Mouse (Mus musculus): ENCODE results near the gene Maff. TPM values are rescaled to one million over a fixed set of nuclear protein-coding genes. Genes with fewer than 3 reads are reported as not detected.

Gene Maff
- polyA plus RNA-seq, 1 experiment, result 2.0 TPM

DNA sequence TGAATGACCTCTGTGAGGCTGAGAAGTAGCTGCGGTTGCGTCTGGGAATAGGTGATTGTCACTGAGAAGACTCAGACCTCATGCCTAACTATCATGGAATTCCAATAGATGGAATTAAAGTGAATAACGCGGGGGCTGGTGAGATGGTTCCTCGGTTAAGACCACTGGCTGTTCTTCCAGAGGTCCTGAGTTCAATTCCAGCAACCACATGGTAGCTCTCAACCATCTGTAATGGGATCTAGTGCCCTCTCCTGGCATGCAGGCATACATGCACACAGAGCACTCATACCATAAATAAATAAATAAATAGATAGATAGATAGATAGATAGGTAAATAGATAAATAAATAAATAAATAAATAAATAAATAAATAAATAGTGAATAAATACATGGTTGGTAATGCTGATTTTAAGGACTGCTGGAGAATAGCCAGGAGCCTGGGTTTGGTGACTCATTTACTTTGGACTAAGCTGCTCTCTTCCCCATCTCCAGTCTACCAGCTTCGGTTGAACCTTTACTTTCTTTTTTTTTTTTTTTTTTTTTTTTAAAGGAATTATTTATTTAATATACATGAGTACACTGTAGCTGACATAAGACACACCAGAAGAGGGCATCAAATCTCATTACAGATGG lies 17.0 kb upstream of the Maff start:
- TF ChIP-seq CTCF (IDR thresholded peaks at IDR 0.05; ENCODE audit: extremely low read depth, insufficient read depth, insufficient read length, insufficient replicate concordance) (no peak), POLR2A (IDR thresholded peaks at IDR 0.05; ENCODE audit: low read depth, low read length) (no peak)
- WGBS, result 94% methylated on average over 6 of the region's 6 CpGs
- Histone ChIP-seq H3K4me1 (ENCODE audit: control insufficient read depth, insufficient read depth, insufficient read length) (peaks cover 7% of the 10 kb centered on the region; the same call in 1 of the 2 replicates), H3K27me3 (ENCODE audit: control insufficient read depth, insufficient read depth, low read length) (no peaks in the 10 kb centered on the region), H3K4me3 (ENCODE audit: extremely low read depth, insufficient read depth, insufficient read length) (no peak overlapping the region), H3K36me3 (ENCODE audit: control insufficient read depth, insufficient read depth, low read length) (no peaks in the 10 kb centered on the region), H3K27ac (ENCODE audit: insufficient read depth, low read length) (no peak overlapping the region)
- DNase-seq (ENCODE audit: low read depth in 1 of 2, low spot score in 2 of 2), result no peak

DNA sequence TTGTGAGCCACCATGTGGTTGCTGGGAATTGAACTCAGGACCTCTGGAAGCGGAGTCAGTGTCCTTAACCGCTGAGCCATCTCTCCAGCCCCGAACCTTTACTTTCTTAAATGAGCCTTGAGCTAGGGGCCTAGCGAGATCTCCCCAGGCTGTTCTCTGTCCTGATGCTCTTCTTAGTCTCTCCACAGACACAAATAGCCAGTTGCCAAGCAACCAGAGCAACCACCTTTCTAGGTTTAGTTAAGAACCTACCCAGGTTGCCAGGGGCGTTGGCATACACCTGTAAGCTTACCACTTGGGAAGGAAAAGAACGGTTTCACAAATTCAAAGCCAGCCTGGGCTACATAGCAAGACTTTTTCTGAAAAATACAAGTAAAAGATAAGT lies 16.4 kb upstream of the Maff start:
- TF ChIP-seq CTCF (IDR thresholded peaks at IDR 0.05; ENCODE audit: extremely low read depth, insufficient read depth, insufficient read length, insufficient replicate concordance) (no peak), POLR2A (IDR thresholded peaks at IDR 0.05; ENCODE audit: low read depth, low read length) (no peak)
- peaks cover 6% of the 10 kb centered on the region; the same call in 1 of the 2 replicates for H3K4me1 ChIP-seq (ENCODE audit: control insufficient read depth, insufficient read depth, insufficient read length)

DNA sequence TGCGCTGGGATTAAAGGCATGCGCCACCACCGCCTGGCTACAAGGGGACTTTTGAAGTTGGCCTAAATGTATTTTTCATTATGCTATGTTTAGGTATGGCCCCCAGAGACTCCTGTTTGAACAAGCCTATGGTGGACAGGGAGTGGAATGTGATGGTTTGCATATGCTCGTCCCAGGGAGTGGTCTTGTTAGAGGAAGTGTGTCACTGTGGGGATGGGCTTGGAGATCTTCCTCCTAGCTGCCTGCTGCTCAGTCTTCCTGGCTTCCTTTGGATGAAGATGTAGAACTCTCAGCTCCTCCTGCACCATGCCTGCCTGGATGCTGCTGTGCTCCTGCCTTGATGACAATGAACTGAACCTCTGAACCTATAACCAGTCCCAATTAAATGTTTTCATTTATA lies 15.9 kb upstream of the Maff start:
- H3K4me1 ChIP-seq (ENCODE audit: control insufficient read depth, insufficient read depth, insufficient read length), result peaks cover 10% of the 10 kb centered on the region; the same call in 1 of the 2 replicates
- H3K36me3 ChIP-seq (ENCODE audit: control insufficient read depth, insufficient read depth, low read length), result no peaks in the 10 kb centered on the region
- TF ChIP-seq POLR2A (IDR thresholded peaks at IDR 0.05; ENCODE audit: low read depth, low read length) (no peak), CTCF (IDR thresholded peaks at IDR 0.05; ENCODE audit: extremely low read depth, insufficient read depth, insufficient read length, insufficient replicate concordance) (no peak)
- H3K27ac ChIP-seq (ENCODE audit: insufficient read depth, low read length), result no peak overlapping the region
- 63% methylated on average over 4 of the region's 4 CpGs for WGBS
- H3K27me3 ChIP-seq (ENCODE audit: control insufficient read depth, insufficient read depth, low read length), result no peaks in the 10 kb centered on the region
- no peak overlapping the region for H3K4me3 ChIP-seq (ENCODE audit: extremely low read depth, insufficient read depth, insufficient read length)
- no peak for DNase-seq (ENCODE audit: low read depth in 1 of 2, low spot score in 2 of 2)

More for the DNA sequence above, 16.4 kb upstream of the Maff start:
- H3K27ac ChIP-seq (ENCODE audit: insufficient read depth, low read length), result no peak overlapping the region
- H3K27me3 ChIP-seq (ENCODE audit: control insufficient read depth, insufficient read depth, low read length), result no peaks in the 10 kb centered on the region
- no peak overlapping the region for H3K4me3 ChIP-seq (ENCODE audit: extremely low read depth, insufficient read depth, insufficient read length)
- 90% methylated on average over 6 of the region's 6 CpGs for WGBS
- H3K36me3 ChIP-seq (ENCODE audit: control insufficient read depth, insufficient read depth, low read length), result no peaks in the 10 kb centered on the region
- no peak for DNase-seq (ENCODE audit: low read depth in 1 of 2, low spot score in 2 of 2)

DNA sequence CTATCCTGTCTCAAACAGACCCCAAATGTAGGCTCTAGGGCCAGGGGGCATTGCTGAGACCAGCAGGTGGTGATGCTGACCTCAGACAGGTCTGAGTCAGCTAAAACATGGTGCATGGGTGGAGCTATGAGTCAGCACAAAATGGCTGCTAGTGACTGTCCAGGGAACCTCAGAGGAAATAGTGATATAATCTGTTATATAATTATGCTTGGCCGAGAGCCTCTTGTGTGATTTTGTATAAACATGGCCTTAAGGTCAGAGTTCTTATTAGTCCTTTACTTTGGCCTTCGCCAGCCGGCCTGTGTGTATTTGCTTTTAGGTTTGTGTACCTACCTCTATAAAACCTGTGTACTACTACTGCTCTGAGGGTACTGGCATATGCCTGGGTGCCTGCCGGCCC lies 13.0 kb upstream of the Maff start:
- TF ChIP-seq POLR2A (IDR thresholded peaks at IDR 0.05; ENCODE audit: low read depth, low read length) (no peak), CTCF (IDR thresholded peaks at IDR 0.05; ENCODE audit: extremely low read depth, insufficient read depth, insufficient read length, insufficient replicate concordance) (no peak)
- no peak for DNase-seq (ENCODE audit: low read depth in 1 of 2, low spot score in 2 of 2)
- Histone ChIP-seq H3K36me3 (ENCODE audit: control insufficient read depth, insufficient read depth, low read length) (no peaks in the 10 kb centered on the region), H3K4me3 (ENCODE audit: extremely low read depth, insufficient read depth, insufficient read length) (no peak overlapping the region), H3K4me1 (ENCODE audit: control insufficient read depth, insufficient read depth, insufficient read length) (peaks cover 4% of the 10 kb centered on the region; the same call in 1 of the 2 replicates), H3K27me3 (ENCODE audit: control insufficient read depth, insufficient read depth, low read length) (no peaks in the 10 kb centered on the region), H3K27ac (ENCODE audit: insufficient read depth, low read length) (no peak overlapping the region)
- WGBS, result 82% methylated on average over 4 of the region's 4 CpGs

DNA sequence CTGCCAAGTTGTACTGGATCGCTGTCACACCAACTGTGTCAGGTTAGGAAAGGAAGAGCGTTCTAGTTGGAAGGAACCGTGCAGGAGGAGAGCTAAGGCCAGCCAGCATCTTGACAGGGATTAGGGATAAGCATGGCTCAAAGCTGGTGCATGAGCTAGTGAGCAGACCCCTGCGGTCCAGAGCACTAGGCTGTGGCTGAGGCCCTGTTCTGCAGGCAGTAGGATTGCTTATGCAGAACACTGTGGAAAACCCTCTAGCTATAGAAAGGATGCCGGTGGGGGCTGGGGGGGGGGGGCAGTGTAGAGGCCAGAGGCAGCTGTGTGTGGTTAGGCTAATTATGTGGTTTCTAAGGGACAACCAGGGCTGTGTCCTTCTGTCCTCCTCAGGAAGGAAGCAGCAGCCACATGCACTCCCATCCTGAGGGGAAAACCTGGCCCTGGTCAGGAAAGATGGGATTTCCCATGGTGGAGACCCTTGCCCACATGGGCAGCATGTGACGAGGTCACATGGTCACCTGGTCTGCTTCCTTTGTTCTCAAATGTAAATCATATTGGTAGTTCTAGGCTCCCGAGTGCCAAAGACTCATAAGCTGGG lies 11.3 kb upstream of the Maff start:
- WGBS, result 56% methylated on average over 7 of the region's 7 CpGs
- no peak for DNase-seq (ENCODE audit: low read depth in 1 of 2, low spot score in 2 of 2)
- Histone ChIP-seq H3K4me1 (ENCODE audit: control insufficient read depth, insufficient read depth, insufficient read length) (peaks cover 4% of the 10 kb centered on the region; the same call in 1 of the 2 replicates), H3K27ac (ENCODE audit: insufficient read depth, low read length) (no peak overlapping the region), H3K27me3 (ENCODE audit: control insufficient read depth, insufficient read depth, low read length) (no peaks in the 10 kb centered on the region), H3K36me3 (ENCODE audit: control insufficient read depth, insufficient read depth, low read length) (no peaks in the 10 kb centered on the region), H3K4me3 (ENCODE audit: extremely low read depth, insufficient read depth, insufficient read length) (no peak overlapping the region)
- no peak for TF ChIP-seq CTCF (IDR thresholded peaks at IDR 0.05; ENCODE audit: extremely low read depth, insufficient read depth, insufficient read length, insufficient replicate concordance)
- no peak for TF ChIP-seq POLR2A (IDR thresholded peaks at IDR 0.05; ENCODE audit: low read depth, low read length)

DNA sequence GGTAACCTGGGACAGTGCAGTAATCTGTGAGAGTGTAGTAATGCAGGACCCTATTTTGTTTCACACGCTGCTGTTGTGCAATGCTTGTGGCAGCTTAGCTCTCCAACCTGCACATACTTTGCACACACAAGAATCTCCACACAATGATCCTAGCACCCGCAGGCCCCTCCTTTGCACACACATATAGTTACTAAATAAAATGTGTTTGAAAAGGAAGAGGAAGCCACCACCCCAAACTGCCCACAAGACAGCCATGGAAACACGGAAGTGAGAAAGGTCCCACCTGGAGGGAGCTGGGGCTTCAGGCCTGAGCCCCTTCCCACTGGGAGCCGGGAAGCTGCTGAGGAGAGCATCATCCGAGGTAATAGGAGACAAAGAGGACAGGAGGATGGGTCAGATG lies 7.4 kb upstream of the Maff start:
- no peak overlapping the region for H3K27ac ChIP-seq (ENCODE audit: insufficient read depth, low read length)
- H3K27me3 ChIP-seq (ENCODE audit: control insufficient read depth, insufficient read depth, low read length), result no peaks in the 10 kb centered on the region
- 60% methylated on average over 5 of the region's 5 CpGs for WGBS
- DNase-seq (ENCODE audit: low read depth in 1 of 2, low spot score in 2 of 2), result no peak
- no peak overlapping the region for H3K4me3 ChIP-seq (ENCODE audit: extremely low read depth, insufficient read depth, insufficient read length)
- no peak for TF ChIP-seq CTCF (IDR thresholded peaks at IDR 0.05; ENCODE audit: extremely low read depth, insufficient read depth, insufficient read length, insufficient replicate concordance)
- TF ChIP-seq POLR2A (IDR thresholded peaks at IDR 0.05; ENCODE audit: low read depth, low read length), result no peak
- peaks cover 6% of the 10 kb centered on the region; the same call in 1 of the 2 replicates for H3K4me1 ChIP-seq (ENCODE audit: control insufficient read depth, insufficient read depth, insufficient read length)
- no peaks in the 10 kb centered on the region for H3K36me3 ChIP-seq (ENCODE audit: control insufficient read depth, insufficient read depth, low read length)
